Mouse (Mus musculus) midbrain, embryonic 16.5 days (tissue): ENCODE measurements around the gene Ttyh2. TPM values are rescaled to one million over a fixed set of nuclear protein-coding genes. Genes with fewer than 3 reads are reported as not detected.

Source experiments
- ATAC-seq: fragments of 200-750 bp; cut with Nextera tagmentation; 2 replicates; pipeline ENCODE4 v1.8.0; 2017; ENCODE audit warnings: moderate TSS enrichment
- H3K27ac ChIP-seq: fragments of 300-500 bp; sonication (generic); 2 replicates; pipeline ENCODE4 v1.5.1; 2014; ENCODE audit warnings: mild to moderate bottlenecking, low read length, mixed read lengths
- H3K27me3 ChIP-seq: fragments of 300-500 bp; sonication (generic); 2 replicates; pipeline ENCODE4 v1.6.1; 2014; ENCODE audit warnings: low read depth, low read length, mixed read lengths; ENCODE audit not compliant: control insufficient read depth, insufficient read depth
- H3K36me3 ChIP-seq: fragments of 300-500 bp; sonication (generic); 2 replicates; pipeline ENCODE4 v1.6.1; 2014; ENCODE audit warnings: mild to moderate bottlenecking, low read length, moderate library complexity, mixed read lengths; ENCODE audit not compliant: control insufficient read depth, insufficient read depth
- H3K4me1 ChIP-seq: fragments of 300-500 bp; sonication (generic); 2 replicates; pipeline ENCODE4 v1.6.1; 2014; ENCODE audit warnings: mild to moderate bottlenecking, low read length, mixed read lengths; ENCODE audit not compliant: control insufficient read depth, insufficient read depth
- H3K4me2 ChIP-seq: fragments of 300-500 bp; sonication (generic); 2 replicates; pipeline ENCODE4 v1.6.1; 2014; ENCODE audit warnings: mild to moderate bottlenecking, low read length, mixed read lengths
- H3K4me3 ChIP-seq: fragments of 300-500 bp; sonication (generic); 2 replicates; pipeline ENCODE4 v1.5.1; 2014; ENCODE audit warnings: low read depth, mild to moderate bottlenecking, low read length, moderate library complexity, mixed read lengths
- H3K9ac ChIP-seq: fragments of 300-500 bp; sonication (generic); 2 replicates; pipeline ENCODE4 v1.6.1; 2014; ENCODE audit warnings: low read depth, low read length, mixed read lengths
- H3K9me3 ChIP-seq: fragments of 300-500 bp; sonication (generic); replicated peaks from 2 replicates; pipeline ENCODE4 v1.6.1; 2014; ENCODE audit warnings: mild to moderate bottlenecking, low read length, mixed read lengths; ENCODE audit not compliant: control insufficient read depth, poor library complexity, severe bottlenecking
- WGBS: fragments of 180-500 bp; shearing (Covaris S2); extraction: QIAGEN DNeasy Blood & Tissue Kit; methylation state at CpG from one replicate; pipeline ENCODE4 v1.1.7; 2014; 5-methylcytosine and 5-hydroxymethylcytosine counted together
- polyA plus RNA-seq: library from polyadenylated mRNA; unstranded; fragments of >200 nt; fragmentation: Nextera tagmentation; extraction: Ambion mirVana; gene quantifications from 2 replicates; pipeline ENCODE4 v1.2.1, GENCODE M21; 2015

Ttyh2 gene
- polyA plus RNA-seq, 1 experiment from 2014 or later = 30.9 TPM

DNA sequence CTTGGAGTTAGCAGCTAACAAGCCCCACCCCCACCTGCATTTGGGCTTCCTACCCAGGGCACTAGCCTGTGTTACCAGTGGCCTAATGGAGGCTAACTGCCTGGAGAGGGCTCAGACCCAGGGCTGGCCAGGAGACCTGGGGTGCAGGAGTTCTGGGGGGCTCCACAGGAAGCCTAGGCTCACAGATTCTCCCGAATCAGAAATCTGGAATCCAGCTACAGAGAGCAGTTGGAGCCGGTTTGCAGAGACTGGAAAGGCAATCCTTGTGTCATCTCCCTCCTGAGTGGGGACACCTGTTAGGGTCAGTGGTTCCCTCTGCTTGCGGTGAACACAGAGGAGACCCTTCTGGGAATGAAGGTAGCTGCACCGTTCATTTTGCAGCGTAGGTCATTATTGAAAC, 5.8 kb downstream of the Ttyh2 start:
- H3K27me3 ChIP-seq = peaks cover 5% of the 10 kb centered on the region
- H3K4me1 ChIP-seq = peaks cover 2% of the 10 kb centered on the region; the same call in 1 of the 2 replicates
- WGBS = 53% methylated on average over 5 of the region's 5 CpGs
- H3K9ac ChIP-seq = no peak overlapping the region
- no peak overlapping the region for H3K4me2 ChIP-seq
- H3K9me3 ChIP-seq = no peaks in the 10 kb centered on the region
- H3K27ac ChIP-seq = no peak overlapping the region
- H3K36me3 ChIP-seq = no peaks in the 10 kb centered on the region
- no peak overlapping the region for H3K4me3 ChIP-seq
- ATAC-seq = no peak

DNA sequence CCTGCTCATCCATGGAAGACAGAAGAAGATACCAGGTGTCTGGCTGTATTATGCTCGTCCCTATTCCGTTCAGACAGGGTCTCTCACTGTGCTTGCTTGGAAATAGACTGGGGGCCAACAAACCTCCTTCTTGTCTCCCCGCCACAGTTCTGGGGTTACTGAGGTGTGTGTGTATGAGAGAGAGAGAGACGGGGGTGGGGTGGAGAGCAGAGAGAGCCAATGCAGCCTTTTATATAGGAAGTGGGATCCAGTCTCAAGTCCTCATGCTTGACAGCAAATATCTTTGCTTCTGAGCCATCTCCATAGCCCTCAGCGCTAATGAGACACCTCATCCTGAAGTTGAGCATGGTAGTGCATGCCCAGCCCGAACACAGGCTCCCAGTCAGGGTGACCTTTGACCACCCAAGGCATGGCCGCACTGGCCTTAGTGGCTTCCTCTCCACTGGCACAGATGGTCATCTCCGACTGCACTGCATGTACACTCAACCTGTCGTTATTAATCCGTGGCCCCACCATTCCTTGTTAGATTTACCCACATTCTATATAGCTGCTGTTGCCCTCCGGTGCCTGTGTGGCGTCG, 7.2 kb downstream of the Ttyh2 start:
- Histone ChIP-seq H3K36me3 (no peaks in the 10 kb centered on the region), H3K27me3 (no peaks in the 10 kb centered on the region), H3K9ac (no peak overlapping the region), H3K4me2 (no peak overlapping the region), H3K9me3 (no peaks in the 10 kb centered on the region), H3K4me1 (peaks cover 2% of the 10 kb centered on the region; the same call in 1 of the 2 replicates), H3K27ac (no peak overlapping the region), H3K4me3 (no peak overlapping the region)
- no peak for ATAC-seq
- WGBS = 93% methylated on average over 13 of the region's 13 CpGs

DNA sequence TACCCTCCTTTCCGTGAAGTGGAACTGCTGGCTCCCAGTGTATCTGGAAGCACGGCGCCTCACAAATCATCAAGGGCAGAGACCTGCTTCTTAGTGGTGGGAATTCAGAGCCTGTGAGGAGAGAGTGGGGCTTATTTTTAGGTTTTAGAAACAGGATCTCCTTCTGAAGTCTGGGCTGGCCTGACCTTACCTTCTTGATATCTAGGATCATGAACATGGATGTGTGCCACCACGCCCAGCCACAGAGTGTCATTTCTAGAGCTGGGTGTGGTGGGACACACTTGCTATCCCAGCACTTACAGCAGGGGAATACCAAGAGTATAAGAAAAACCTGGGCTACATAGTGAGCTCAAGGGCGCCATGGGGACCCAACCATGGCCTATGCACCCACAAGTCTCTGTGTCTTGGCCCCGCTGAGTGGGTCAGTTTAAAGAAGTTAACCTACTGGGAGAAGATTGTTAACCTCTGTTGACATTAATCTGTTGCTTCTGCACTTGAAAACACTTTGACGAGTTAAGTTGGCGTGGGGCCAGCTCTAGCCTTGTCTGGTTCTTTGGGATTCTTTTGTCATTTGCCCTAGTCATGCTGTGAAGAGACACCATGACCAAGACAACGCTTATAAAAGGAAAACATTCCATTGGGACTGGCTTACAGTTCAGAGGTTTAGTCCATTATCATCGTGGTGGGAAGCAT, 7.9 kb downstream of the Ttyh2 start:
- no peaks in the 10 kb centered on the region for H3K9me3 ChIP-seq
- no peaks in the 10 kb centered on the region for H3K36me3 ChIP-seq
- no peak overlapping the region for H3K27ac ChIP-seq
- H3K27me3 ChIP-seq = no peaks in the 10 kb centered on the region
- H3K9ac ChIP-seq = no peak overlapping the region
- peaks cover 2% of the 10 kb centered on the region; the same call in 1 of the 2 replicates for H3K4me1 ChIP-seq
- no peak overlapping the region for H3K4me2 ChIP-seq
- no peak overlapping the region for H3K4me3 ChIP-seq
- no peak for ATAC-seq
- WGBS = 81% methylated on average over 10 of the region's 10 CpGs

DNA sequence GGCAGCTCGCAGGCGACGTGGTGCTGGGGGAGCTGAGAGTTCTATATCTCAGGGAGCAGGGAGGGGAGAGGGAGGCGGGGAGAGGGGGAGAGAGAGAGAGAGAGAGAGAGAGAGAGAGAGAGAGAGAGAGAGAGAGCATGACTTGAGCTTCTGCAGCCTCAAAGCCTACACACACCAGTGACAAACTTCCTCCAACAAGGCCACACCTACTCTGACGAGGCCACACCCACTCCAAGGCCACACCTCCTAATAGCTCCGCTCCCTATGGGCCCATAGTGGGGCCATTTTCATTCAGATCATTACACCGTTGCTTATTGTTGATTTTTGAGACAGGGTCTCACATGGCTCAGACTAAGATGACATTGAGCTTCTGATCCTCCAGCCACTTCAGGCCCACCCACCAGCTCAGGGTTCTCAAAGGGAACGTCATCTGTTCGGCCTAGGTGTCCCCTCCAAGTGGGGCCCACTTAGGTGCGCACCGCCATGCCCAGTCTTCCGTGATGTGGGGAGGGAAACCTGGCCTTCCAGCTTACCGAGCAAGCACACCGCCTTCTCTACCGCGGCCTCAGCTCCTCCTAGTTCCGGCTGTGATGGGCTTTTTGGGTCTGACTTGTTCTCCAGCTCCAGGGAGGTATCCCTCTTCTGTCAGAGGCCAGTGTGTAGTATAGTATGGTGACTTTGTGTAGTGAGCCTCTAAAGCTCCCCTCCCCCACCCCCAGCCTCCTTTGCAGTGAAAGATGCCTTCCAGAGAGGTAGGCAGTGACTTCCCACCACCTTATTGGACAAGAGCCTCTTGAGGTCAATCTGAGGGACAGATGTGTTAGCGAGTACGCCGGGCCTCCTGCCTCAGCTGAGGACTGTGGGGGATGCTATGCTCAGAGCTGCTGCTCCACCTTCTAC, 8.7 kb downstream of the Ttyh2 start:
- 79% methylated on average over 19 of the region's 20 CpGs for whole genome bisulfite sequencing
- H3K4me2 ChIP-seq = no peak overlapping the region
- no peaks in the 10 kb centered on the region for H3K36me3 ChIP-seq
- peaks cover 2% of the 10 kb centered on the region; the same call in 1 of the 2 replicates for H3K4me1 ChIP-seq
- H3K9ac ChIP-seq = no peak overlapping the region
- no peaks in the 10 kb centered on the region for H3K27me3 ChIP-seq
- H3K4me3 ChIP-seq = no peak overlapping the region
- H3K9me3 ChIP-seq = no peaks in the 10 kb centered on the region
- no peak for ATAC-seq
- no peak overlapping the region for H3K27ac ChIP-seq

DNA sequence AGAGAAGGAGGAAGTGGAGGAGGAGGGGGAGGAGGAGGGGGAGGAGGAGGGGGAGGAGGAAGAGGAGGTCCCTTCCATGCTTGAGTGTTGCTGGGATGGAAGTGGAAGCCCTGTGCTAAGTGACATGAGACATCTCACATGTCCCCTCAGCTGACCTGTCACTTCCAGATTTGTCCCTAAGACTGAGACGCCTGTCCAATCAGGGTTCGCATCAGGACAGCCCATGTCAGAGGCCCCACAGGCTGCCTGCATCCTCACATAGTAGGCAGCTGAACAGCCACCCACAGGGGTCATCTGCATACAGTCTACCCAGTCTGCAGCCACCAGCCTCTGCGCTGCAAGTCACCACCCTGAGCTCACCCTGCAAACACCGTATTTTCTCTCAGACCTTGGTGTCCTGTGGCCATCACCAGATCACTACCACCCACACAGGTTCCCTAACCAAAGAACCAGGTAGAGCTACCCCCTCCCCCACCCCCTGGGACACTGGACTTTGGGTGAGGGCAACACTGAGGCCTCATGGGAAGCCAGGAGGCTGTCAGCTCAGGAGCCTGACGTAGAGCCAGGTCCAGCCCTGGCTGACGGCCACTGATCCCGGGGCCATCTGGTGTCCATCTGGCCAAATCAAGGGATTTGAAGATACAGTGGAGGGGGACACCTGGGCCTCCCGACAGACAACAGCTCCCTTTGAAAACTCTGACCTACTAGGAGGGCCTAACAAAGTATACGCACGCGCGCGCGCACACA, 9.6 kb downstream of the Ttyh2 start:
- Histone ChIP-seq H3K9ac (no peak overlapping the region), H3K9me3 (no peaks in the 10 kb centered on the region), H3K27ac (no peak overlapping the region), H3K4me3 (no peak overlapping the region), H3K4me2 (no peak overlapping the region), H3K27me3 (no peaks in the 10 kb centered on the region), H3K36me3 (no peaks in the 10 kb centered on the region), H3K4me1 (peaks cover 2% of the 10 kb centered on the region; the same call in 1 of the 2 replicates)
- no peak for ATAC-seq
- 71% methylated on average over 14 of the region's 14 CpGs for WGBS

DNA sequence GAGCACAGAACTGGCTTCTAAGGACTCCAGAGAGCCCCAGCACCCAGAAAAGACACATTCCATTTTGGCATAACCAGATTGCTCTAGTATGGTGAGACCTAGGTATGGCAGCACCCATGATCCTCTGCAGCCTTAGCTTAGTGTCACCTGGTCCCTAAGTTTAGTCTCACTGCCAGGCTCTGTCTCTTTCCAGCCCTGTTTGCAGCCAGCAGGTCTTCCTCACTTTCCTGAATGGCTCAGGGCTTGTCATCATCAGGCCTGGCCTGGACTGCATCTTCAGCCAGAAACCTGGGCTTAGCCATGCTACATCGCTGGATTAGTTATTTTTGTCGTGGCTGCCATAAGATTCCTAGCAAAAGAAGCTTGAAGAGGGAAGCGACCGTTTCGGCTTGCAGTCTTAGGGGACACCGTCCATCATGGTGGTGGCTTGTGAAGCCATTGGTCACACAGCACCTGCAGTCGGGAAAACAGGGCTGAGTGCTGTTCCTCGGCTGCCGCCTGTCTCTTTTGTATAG, 10.4 kb downstream of the Ttyh2 start:
- 84% methylated on average over 9 of the region's 9 CpGs for WGBS

DNA sequence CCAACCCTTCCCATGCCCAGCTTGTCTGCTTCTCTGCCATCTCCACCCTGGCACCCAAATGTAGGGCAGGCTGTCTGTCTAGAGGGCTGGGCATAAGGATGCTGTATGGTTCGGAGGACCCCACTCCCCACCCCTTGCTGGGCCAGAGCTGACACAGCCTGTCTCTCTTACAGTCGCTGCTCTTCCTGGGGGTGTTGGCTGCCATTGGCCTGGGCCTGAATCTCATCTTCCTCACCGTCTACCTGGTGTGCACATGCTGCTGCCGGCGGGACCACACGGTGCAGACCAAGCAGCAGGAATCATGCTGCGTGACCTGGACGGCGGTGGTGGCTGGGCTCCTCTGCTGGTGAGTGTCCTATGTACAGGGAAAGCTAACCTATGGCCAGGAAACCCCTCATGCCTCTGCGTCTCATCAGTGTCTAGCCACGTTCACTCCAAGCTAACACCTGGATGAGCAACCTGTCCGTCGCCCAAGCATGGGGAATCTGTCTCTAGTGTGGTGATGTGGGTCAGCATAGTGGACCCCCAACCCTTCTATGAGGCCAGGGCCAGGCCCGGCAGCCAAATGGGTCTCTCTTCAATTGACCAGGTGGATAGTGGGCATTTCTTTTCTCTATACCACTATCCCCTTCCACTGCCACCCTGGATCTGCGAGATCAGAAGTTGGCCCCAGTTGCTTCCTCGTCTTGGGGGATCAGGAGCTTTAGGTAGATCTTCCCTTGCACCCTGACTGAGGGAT, 11.2 kb downstream of the Ttyh2 start:
- Histone ChIP-seq H3K36me3 (no peaks in the 10 kb centered on the region), H3K4me1 (peaks cover 2% of the 10 kb centered on the region; the same call in 1 of the 2 replicates), H3K9ac (no peak overlapping the region), H3K4me3 (no peak overlapping the region), H3K27ac (no peak overlapping the region), H3K4me2 (no peak overlapping the region), H3K27me3 (no peaks in the 10 kb centered on the region), H3K9me3 (no peaks in the 10 kb centered on the region)
- no peak for ATAC-seq
- WGBS = 90% methylated on average over 16 of the region's 16 CpGs

More for the DNA sequence above, 10.4 kb downstream of the Ttyh2 start:
- no peak for ATAC-seq
- Histone ChIP-seq H3K4me1 (peaks cover 2% of the 10 kb centered on the region; the same call in 1 of the 2 replicates), H3K4me3 (no peak overlapping the region), H3K27ac (no peak overlapping the region), H3K4me2 (no peak overlapping the region), H3K9me3 (no peaks in the 10 kb centered on the region), H3K36me3 (no peaks in the 10 kb centered on the region), H3K27me3 (no peaks in the 10 kb centered on the region), H3K9ac (no peak overlapping the region)
